Mouse (Mus musculus): Measurements from ENCODE around the gene Ccne1. TPM values are rescaled to one million over a fixed set of nuclear protein-coding genes. Genes with fewer than 3 reads are reported as not detected.

Ccne1 gene
- polyA plus RNA-seq, 1 experiment from 2014 or later, result 40.9 TPM

Other genes with a start within 250 kb of the Ccne1 start
- gene Uri1, start 84.0 kb downstream of the Ccne1 start, polyA plus RNA-seq (2015; fragmentation: Nextera tagmentation; extraction: Ambion mirVana), result 30.1 and 33.9 TPM in 2 replicates
- gene 1600014C10Rik, start 75.7 kb upstream of the Ccne1 start, polyA plus RNA-seq (2015; fragmentation: Nextera tagmentation; extraction: Ambion mirVana), result 11.9 and 12.4 TPM in 2 replicates
- 2.2 and 2.7 TPM in 2 replicates for gene Plekhf1, start 120.5 kb upstream of the Ccne1 start, polyA plus RNA-seq (2015; fragmentation: Nextera tagmentation; extraction: Ambion mirVana)
- 36.8 and 37.4 TPM in 2 replicates for gene Pop4, start 163.9 kb upstream of the Ccne1 start, polyA plus RNA-seq (2015; fragmentation: Nextera tagmentation; extraction: Ambion mirVana)

All from heart, embryonic 13.5 days (tissue).